Mouse (Mus musculus) gastrocnemius, postnatal 14 days (tissue): ENCODE measurements at regions not wholly inside any gene's neighbourhood (a gene's known extent, or its start where the extent isn't known, plus 50 kb on each side); places are given as distances from the start of the nearest gene placed in this dataset.

ENCODE experiments used
- DNase-seq: peaks from one replicate; pipeline ENCODE4 v3.0.0; 2021; ENCODE audit warnings: mixed read lengths
- intact Hi-C: fragments of 180-260 bp; cut with DNase I; formaldehyde crosslinking; loops from one replicate; pipeline ENCODE4 v1.15.1; 2025; ENCODE audit warnings: low total_unique reads

DNA sequence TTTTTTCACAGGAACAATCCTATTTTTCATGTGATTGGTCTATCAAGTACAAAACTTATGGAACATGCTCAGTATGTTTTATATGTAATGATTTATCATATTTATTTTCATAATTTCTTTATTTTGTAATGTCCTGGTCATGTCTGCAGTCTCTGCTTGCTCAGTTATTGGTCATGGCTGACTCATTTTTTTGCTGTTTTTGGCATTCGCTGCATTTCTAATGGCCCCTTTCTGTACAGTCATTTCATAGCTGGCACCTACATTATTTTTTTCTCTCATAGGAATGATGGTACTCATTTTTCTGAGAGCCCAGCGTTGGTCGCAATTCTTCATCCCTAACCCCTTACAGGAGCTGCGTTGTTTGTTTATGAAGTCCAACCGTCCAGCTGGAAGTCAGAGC, 136.5 kb upstream of the Fam92a start:
- no peak for DNase-seq
- intact Hi-C loops = no loop called here

DNA sequence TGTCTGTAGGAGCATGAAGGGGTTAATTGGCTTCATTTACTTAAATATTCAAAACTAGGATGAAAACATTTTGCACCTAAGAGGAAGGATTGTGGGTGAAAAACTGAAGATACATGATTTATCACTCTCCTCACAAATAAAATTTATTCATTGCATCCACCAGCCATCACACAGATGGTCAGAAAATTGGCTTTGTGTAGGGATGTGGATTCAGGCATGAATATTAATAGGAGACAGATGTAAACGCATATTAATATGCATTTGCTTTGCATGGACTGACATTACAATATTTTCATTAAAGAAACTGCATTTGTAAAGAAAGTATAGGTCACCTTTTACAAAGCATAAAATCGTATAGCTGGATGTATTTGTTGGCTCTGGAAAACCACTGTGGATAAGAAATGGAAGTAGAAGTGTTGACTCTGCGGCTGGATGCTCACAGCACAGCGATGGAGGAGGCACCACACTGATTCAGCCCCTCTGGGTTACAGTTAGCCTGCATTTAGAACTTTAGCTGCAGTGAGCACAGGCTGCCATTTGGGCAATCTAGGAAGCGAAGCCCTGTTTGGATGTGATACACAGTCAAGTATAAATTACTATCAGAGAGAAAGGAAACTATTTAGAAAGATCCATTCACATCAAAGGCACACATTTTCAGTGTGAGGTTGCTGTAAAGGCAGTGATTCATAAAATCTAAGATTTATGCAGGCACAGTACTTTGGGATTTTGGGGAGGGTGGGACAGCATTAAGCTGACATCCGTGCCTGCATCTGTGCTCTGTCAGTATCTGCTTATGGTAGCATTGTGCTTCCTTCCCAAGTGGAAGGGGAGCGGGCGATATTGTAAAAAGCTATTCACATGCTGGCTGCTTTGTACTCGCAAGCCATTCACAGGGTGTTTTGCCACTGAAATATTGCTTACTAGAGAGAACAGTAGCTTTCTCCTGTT, 135.1 kb upstream of the Fam92a start:
- intact Hi-C loops = no loop called here
- no peak for DNase-seq

DNA sequence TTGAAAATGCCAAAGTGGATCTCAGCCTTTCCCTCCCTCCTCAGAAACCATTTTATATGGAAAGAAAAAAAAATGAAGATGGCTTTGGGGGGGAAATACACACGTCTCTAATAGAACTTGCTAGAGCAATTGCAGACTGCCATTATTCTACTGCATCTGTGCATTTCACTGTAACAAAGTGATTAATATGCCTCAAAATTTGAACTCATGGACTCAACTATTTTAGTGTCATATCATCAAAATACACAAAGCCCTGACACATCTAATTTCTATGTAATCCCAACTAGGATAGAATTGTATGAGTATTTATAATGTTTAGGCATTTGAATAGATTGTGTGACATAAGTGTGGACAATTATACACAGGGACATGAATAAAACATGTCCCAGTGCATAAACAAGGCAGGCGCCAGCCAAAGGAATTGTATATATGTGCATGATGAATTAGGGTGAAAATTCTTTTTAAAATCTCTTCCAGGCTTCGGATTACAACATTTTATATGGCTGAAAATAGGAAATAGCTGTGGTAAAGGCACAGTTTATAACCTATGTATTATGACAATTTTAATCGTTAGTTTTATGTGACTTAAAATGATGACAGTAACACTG, 115.4 kb upstream of the Fam92a start:
- DNase-seq = no peak
- intact Hi-C loops = no loop called here

GRCm38 (mm10) chr4:12286391-12286790, 114.6 kb upstream of the Fam92a start:
- no peak for DNase-seq
- intact Hi-C loops = no loop called here

DNA sequence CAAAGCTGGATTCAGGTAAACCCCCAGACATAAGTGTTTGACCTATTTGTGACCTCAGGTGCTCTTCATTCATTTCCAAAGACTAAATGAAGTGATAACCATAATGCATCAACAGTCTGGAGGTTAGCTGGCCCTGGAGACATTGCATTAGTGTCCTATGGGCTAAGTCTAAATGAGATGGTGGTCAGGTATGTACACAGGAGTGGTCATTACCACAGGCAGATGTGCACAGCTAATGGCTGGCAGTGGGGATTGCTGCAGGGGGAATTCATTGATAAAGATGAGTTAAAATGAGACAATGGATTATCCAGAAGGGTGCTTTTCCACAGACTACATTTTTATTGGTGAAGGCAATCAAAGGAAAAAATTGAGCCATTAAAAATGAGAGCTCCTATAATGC, 114.2 kb upstream of the Fam92a start:
- no peak for DNase-seq
- intact Hi-C loops = no loop called here

DNA sequence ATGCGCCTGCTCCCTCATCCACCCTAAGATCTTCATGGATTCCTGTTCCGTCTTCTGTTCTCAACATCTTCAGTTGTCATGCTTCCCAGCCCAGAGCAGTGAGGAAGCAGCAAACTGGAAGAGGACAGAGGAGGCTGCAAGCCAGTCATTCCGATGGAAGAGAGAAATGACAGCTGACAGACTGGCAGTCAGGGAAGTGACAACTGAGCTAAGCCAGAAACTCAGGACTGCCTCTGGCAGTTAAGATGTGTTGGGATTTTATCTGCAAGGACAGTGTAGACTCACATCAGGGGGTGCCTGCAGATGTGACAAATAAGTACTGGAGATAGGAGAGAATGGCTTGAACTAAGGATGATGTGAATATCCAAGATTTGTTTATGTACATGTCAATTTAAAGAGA, 106.1 kb upstream of the Fam92a start:
- no peak for DNase-seq
- intact Hi-C loops = no loop called here

GRCm38 (mm10) chr4:12273369-12273768, 101.6 kb upstream of the Fam92a start:
- DNase-seq = no peak
- intact Hi-C loops = no loop called here

DNA sequence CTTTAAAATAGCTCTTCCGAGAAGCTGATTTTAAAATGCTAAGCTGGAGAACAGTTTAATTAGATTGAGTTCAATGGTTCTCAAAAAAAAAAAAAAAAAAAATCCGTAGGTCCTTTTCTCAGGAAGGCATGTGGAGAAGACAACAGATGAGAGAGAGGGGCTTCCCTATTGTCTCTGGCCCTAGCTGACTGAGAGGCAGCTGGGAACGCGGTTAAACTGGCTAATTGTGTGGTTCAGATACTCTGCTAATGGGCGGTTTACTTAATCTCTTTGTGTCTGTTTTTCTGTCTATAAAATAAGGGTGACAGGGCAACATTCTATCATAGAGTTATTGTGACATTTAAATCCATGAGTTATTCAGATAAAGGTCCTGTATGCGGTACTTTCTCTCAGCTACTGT, 101.1 kb upstream of the Fam92a start:
- intact Hi-C loops = no loop called here
- no peak for DNase-seq

DNA sequence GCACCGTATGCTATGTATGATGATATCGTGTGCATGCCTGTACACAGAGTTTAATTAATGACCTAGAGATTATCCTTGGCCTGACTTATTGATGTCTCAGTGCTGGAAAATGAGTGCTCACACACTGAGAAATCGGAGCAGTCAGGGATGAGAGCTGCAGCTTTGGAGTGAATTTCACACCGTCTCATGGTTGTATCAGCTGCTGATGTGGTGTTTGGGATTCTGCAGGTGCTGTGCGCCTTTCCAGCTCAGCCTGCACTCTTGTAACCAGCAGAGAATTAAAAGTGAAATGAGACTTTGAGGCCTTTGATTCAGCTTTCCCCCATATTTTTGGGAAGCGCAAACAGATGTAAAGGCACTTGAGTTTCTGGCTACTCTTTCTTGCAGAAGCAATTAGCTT, 100.6 kb upstream of the Fam92a start:
- intact Hi-C loops = no loop called here
- DNase-seq = no peak

DNA sequence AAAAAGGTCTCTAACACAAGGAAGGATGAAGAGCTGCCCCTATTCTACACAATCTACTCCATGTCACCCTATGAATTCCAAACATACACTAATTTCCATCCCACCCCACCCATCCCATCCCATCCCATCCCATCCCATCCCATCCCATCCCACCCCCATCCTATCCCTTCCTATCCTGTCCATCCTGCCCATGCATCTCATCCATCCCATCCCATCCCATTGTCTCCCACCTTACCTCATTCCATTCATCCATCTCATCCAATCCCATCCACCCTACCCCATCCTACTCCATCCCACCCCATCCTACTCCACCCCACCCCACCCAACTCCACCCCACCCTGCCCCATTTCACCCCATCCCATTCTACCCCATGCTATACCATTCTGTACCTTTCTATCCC, 91.9 kb upstream of the Fam92a start:
- DNase-seq = no peak
- intact Hi-C loops = no loop called here

DNA sequence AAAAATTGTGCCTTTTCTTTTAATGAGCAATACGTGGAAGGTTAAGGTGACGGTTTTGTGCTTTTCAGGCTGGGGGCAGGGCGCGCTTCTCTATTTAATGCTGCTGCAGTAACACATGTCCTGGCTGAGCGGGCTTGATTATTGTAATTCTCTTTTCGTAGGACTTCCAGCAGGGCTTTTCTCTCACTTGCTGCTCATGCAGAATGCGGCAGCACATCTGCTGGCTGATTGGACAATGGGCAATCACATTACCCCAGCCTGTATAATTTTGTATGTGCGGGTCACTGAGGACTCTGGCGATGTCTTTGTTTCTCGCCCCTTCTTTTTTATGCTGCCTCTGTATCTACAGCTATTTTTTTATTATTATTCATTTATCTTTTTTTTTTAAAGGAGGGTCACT, 91.4 kb upstream of the Fam92a start:
- DNase-seq = no peak
- intact Hi-C loops = no loop called here

- no peak for DNase-seq
- intact Hi-C loops = loop anchor here (10.0 kb wide), 1 partner anchor 1527 kb away; no protein-coding TSS in a partner anchor
Observed at GRCm38 (mm10) chr4:12247994-12248393, 76.2 kb upstream of the Fam92a start.

DNA sequence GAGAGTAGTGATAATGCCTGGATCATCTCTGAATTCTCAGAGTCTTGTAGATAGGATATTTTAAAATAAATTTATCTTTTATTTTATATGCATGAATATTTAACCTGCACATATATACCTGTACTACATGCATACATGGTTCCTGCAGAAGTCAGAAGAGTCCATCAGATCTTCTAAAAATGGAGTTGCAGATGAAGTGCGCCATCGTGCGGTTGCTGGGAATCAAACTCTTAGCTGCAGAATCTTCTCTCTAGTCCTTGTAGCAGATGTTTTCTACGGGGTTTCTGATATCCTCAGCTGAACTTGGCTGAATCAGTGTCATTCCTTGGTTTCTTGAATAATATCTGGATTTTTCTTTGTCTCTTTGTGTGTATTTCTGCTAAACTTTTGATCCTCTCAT, 74.8 kb upstream of the Fam92a start:
- intact Hi-C loops = loop anchor here (10.0 kb wide), 1 partner anchor 1528 kb away; no protein-coding TSS in a partner anchor
- DNase-seq = no peak

DNA sequence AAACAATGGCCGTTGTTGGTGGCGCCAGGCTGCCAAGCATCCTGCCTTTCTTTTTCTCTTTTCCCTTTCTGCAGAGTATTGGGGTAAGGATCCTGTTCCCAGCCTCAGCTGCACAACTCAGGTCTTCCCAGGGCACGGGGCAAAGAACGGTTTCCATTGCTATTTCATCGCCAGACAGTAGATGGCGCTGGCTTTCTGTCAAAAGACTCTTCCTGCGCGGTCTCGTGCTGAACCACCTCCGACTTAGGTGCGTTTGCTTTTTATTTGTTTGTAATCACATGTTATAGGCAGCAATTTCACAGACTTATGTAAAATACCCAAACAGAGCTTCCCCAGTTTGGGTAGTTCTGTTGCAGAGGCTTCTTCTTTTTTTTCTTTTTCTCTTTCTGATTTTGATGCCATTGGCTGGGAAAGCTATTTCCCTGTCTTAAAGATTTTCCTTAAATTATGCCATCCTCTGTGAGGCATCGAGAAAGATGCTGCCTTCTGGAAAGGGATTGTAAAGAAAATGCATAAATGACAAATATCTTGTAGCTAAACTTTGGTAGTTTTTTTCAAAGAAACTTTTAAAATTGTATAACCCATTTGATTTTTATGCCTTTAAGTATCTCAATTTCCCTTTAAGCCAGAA, 69.2 kb upstream of the Fam92a start:
- intact Hi-C loops = loop anchor here (10.0 kb wide), 1 partner anchor 1534 kb away; no protein-coding TSS in a partner anchor

GRCm38 (mm10) chr4:12230731-12231130, 58.9 kb upstream of the Fam92a start:
- peak; percentile 7 for DNase-seq
- intact Hi-C loops = no loop called here

More for the DNA sequence above, 69.2 kb upstream of the Fam92a start:
- DNase-seq = peak; percentile 55
